8 mouse cellular contexts compared by ENCODE assay signal in the genomic region with DNA sequence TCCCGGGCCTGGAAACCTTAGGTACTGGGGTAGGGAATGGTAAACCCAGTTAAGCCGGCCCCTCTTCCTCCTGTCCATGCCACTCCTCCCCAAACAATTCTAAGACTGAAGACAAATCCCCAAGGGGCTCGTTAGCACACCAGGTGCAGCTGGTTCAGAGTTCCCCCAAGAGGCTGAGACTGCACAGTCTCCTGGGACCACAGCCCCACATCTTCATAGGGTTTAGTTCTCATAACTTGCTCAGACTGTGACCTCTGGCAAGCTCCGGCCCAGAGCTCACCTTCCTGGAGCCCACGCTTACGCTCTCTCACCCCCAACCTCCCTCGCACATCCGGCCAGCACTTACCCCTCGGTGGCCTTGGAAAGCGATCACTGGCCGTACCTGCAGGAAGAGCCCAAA. TPM values are rescaled to one million over a fixed set of nuclear protein-coding genes. Genes with fewer than 3 reads are reported as not detected.
A peak's percentile ranks its signal among the peaks of the same experiment; 100 is the strongest.
DNase-seq lines count a peak whose midpoint lies in the region; ATAC-seq lines count a peak whose summit lies in the region.

No protein-coding gene starts in this region.

- peak; percentile 16; the same call in 1 of the 2 replicates for ATAC-seq in lung, embryonic 16.5 days (ENCODE audit: low read depth)
- 0 out of 2 replicates have a peak, but pooled peaks have one; percentile 6 for ATAC-seq in forebrain, embryonic 11.5 days (replicated peaks; ENCODE audit: low FRiP score)
- no peak for ATAC-seq in limb, embryonic 15.5 days (ENCODE audit: insufficient number of reproducible peaks, low FRiP score, low TSS enrichment, low read depth)

- H3K27ac ChIP-seq in lung, embryonic 16.5 days (ENCODE audit: low read length) = no peak overlapping the region
- no peak overlapping the region for H3K27ac ChIP-seq in forebrain, embryonic 11.5 days (ENCODE audit: low read depth, low read length)
- H3K27ac ChIP-seq in limb, embryonic 15.5 days = no peak overlapping the region

- DNase-seq in lung, postnatal 25 days (ENCODE audit: low spot score) = no peak
- no peak for DNase-seq in forebrain, embryonic 11.5 days (ENCODE audit: low spot score)
- peak; percentile 57 to 70 for DNase-seq in spleen, adult 18-20 months
- no peak for DNase-seq in right cerebral cortex, postnatal 4 days
- DNase-seq in ovary, postnatal 14 days (ENCODE audit: low spot score) = no peak
- DNase-seq in layer of hippocampus, adult 9-10 months (ENCODE audit: low spot score) = no peak

- peak overlapping the region; percentile 60 for H3K9ac ChIP-seq in lung, embryonic 16.5 days (ENCODE audit: low read length)
- H3K9ac ChIP-seq in forebrain, embryonic 11.5 days (ENCODE audit: low read length) = no peak overlapping the region; the same call in 1 of the 2 replicates
- H3K9ac ChIP-seq in limb, embryonic 15.5 days = peak overlapping the region; percentile 35; the same call in 1 of the 2 replicates

- H3K4me3 ChIP-seq in lung, embryonic 16.5 days (ENCODE audit: low read length) = peak overlapping the region; percentile 59
- H3K4me3 ChIP-seq in forebrain, embryonic 11.5 days (ENCODE audit: low read depth, low read length) = peak overlapping the region; percentile 32
- H3K4me3 ChIP-seq in limb, embryonic 15.5 days = peak overlapping the region; percentile 51

- peaks cover 3% of the 10 kb centered on the region; the same call in 1 of the 2 replicates for H3K27me3 ChIP-seq in lung, embryonic 16.5 days (ENCODE audit: control insufficient read depth, insufficient read depth, low read depth, low read length)
- H3K27me3 ChIP-seq in forebrain, embryonic 11.5 days (ENCODE audit: control insufficient read depth, insufficient read depth, low read length) = peaks cover 9% of the 10 kb centered on the region
- 0 out of 2 replicates have a peak, but pooled peaks cover 3% of the 10 kb centered on the region for H3K27me3 ChIP-seq in limb, embryonic 15.5 days

- H3K4me1 ChIP-seq in lung, embryonic 16.5 days (replicated peaks; ENCODE audit: control insufficient read depth, insufficient read depth, low read length) = peaks cover 15% of the 10 kb centered on the region
- H3K4me1 ChIP-seq in forebrain, embryonic 11.5 days (replicated peaks; ENCODE audit: control insufficient read depth, insufficient read depth, low read length) = peaks cover 15% of the 10 kb centered on the region
- peaks cover 17% of the 10 kb centered on the region for H3K4me1 ChIP-seq in limb, embryonic 15.5 days

- H3K9me3 ChIP-seq in lung, embryonic 16.5 days (ENCODE audit: control insufficient read depth, low read length) = no peaks in the 10 kb centered on the region
- no peaks in the 10 kb centered on the region for H3K9me3 ChIP-seq in forebrain, embryonic 11.5 days (ENCODE audit: control insufficient read depth, low read length)
- H3K9me3 ChIP-seq in limb, embryonic 15.5 days = no peaks in the 10 kb centered on the region

- H3K4me2 ChIP-seq in lung, embryonic 16.5 days (ENCODE audit: low read depth, low read length) = peak overlapping the region; percentile 90
- peak overlapping the region; percentile 77 for H3K4me2 ChIP-seq in forebrain, embryonic 11.5 days (ENCODE audit: low read depth, low read length, severe bottlenecking)
- peak overlapping the region; percentile 96 for H3K4me2 ChIP-seq in limb, embryonic 15.5 days

- WGBS in lung, embryonic 16.5 days = 7% methylated on average over 11 of the region's 11 CpGs
- WGBS in forebrain, embryonic 11.5 days = 8% methylated on average over 11 of the region's 11 CpGs
- WGBS in limb, embryonic 15.5 days = 11% methylated on average over 11 of the region's 11 CpGs

- peaks cover 14% of the 10 kb centered on the region for H3K36me3 ChIP-seq in lung, embryonic 16.5 days (ENCODE audit: control insufficient read depth, insufficient read depth, low read length)
- H3K36me3 ChIP-seq in forebrain, embryonic 11.5 days (ENCODE audit: control insufficient read depth, insufficient read depth, low read length) = peaks cover 3% of the 10 kb centered on the region; the same call in 1 of the 2 replicates
- H3K36me3 ChIP-seq in limb, embryonic 15.5 days = peaks cover 27% of the 10 kb centered on the region

RNA-seq across cellular contexts. Expression of a gene that starts 2.3 kb away (rescaled TPM):
- 8.0 and 11.1 TPM in 2 replicates for polyA plus RNA-seq in lung, embryonic 16.5 days (2015; fragmentation: Nextera tagmentation; extraction: Ambion mirVana)
- 2.7 and 3.2 TPM in 2 replicates for polyA plus RNA-seq in forebrain, embryonic 11.5 days (2014; fragmentation: Nextera tagmentation; extraction: Ambion mirVana)
- 8.8 and 9.5 TPM in 2 replicates for polyA plus RNA-seq in limb, embryonic 15.5 days (2015; fragmentation: Nextera tagmentation; extraction: Ambion mirVana)

RNA-seq across cellular contexts. Expression of a gene that starts 7.2 kb away (rescaled TPM):
- polyA plus RNA-seq in lung, embryonic 16.5 days (2015; fragmentation: Nextera tagmentation; extraction: Ambion mirVana) = 430 and 509 TPM in 2 replicates
- polyA plus RNA-seq in forebrain, embryonic 11.5 days (2014; fragmentation: Nextera tagmentation; extraction: Ambion mirVana) = 431 and 446 TPM in 2 replicates
- polyA plus RNA-seq in limb, embryonic 15.5 days (2015; fragmentation: Nextera tagmentation; extraction: Ambion mirVana) = 552 and 557 TPM in 2 replicates

RNA-seq across cellular contexts. Expression of a gene that starts 11.3 kb away (rescaled TPM):
- polyA plus RNA-seq in lung, embryonic 16.5 days (2015; fragmentation: Nextera tagmentation; extraction: Ambion mirVana) = 96.5 and 104 TPM in 2 replicates
- 106 and 123 TPM in 2 replicates for polyA plus RNA-seq in forebrain, embryonic 11.5 days (2014; fragmentation: Nextera tagmentation; extraction: Ambion mirVana)
- polyA plus RNA-seq in limb, embryonic 15.5 days (2015; fragmentation: Nextera tagmentation; extraction: Ambion mirVana) = 116 and 126 TPM in 2 replicates

RNA-seq across cellular contexts. Expression of a gene that starts 14.8 kb away (rescaled TPM):
- polyA plus RNA-seq in lung, embryonic 16.5 days (2015; fragmentation: Nextera tagmentation; extraction: Ambion mirVana) = 0.11 and 1.1 TPM in 2 replicates
- polyA plus RNA-seq in forebrain, embryonic 11.5 days (2014; fragmentation: Nextera tagmentation; extraction: Ambion mirVana) = 0.49 and 1.1 TPM in 2 replicates
- 0.12 and 0.25 TPM in 2 replicates for polyA plus RNA-seq in limb, embryonic 15.5 days (2015; fragmentation: Nextera tagmentation; extraction: Ambion mirVana)

RNA-seq across cellular contexts. Expression of a gene that starts 28.2 kb away (rescaled TPM):
- 1.9 and 2.0 TPM in 2 replicates for polyA plus RNA-seq in lung, embryonic 16.5 days (2015; fragmentation: Nextera tagmentation; extraction: Ambion mirVana)
- 2.2 and 2.4 TPM in 2 replicates for polyA plus RNA-seq in forebrain, embryonic 11.5 days (2014; fragmentation: Nextera tagmentation; extraction: Ambion mirVana)
- 2.0 and 2.3 TPM in 2 replicates for polyA plus RNA-seq in limb, embryonic 15.5 days (2015; fragmentation: Nextera tagmentation; extraction: Ambion mirVana)

Comparison
In these comparisons a context has a peak if more than half of its experiments do, and no peak if none do; other contexts are left out.
1. DNase-seq: peak in spleen, adult 18-20 months (2 of 2); none in lung, postnatal 25 days (single experiment), forebrain, embryonic 11.5 days (single experiment), right cerebral cortex, postnatal 4 days (single experiment), ovary, postnatal 14 days (single experiment) and layer of hippocampus, adult 9-10 months (single experiment).
2. Peak in every context shown above with its lines, with median percentiles within 50 percentile points of each other: H3K4me2 ChIP-seq and H3K4me3 ChIP-seq.